Comparison of ENCODE assay signal across 9 mouse cellular contexts in the genomic region with DNA sequence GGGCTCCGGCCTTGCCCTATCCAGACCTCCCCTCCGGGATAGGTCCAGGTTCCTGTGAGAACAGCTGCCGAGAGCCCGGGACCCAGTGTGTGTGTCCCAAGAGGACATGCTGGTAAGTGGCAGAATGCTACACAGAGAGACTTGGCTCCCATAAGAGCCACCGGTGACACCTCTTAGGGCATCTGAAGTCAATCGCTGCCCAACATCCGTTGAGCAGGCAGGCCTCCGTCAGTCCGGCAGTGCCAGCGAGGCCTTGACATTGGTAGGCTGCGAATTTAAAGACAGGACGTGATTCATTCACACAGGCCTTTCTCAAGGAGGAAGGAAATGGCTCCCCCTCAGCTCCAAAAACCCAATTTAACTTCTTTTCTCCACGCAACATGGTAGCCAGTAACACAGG. TPM values are rescaled to one million over a fixed set of nuclear protein-coding genes. Genes with fewer than 3 reads are reported as not detected.
DNase-seq lines count a peak whose midpoint lies in the region; ATAC-seq and TF ChIP-seq lines count a peak whose summit lies in the region.
"Had no signal": no experiment of that assay in that cellular context is flagged by ENCODE, and none has a peak within 500 bp of the region (broad histone marks: within the 10 kb centered on the region; RNA-seq: fewer than 3 reads in every experiment).

No protein-coding gene starts in this region.

- H3K4me2 ChIP-seq in hindbrain, embryonic 12.5 days (replicated peaks), result no peak overlapping the region
- H3K4me2 ChIP-seq in liver, postnatal 0 days (ENCODE audit: low read depth, low read length), result no peak overlapping the region

- no peak overlapping the region for H3K9ac ChIP-seq in hindbrain, embryonic 12.5 days
- H3K9ac ChIP-seq in liver, postnatal 0 days (replicated peaks), result no peak overlapping the region

- peak overlapping the region; percentile 72 for H3K4me3 ChIP-seq in E14TG2a.4 (replicated peaks; ENCODE audit: low read length)
- H3K4me3 ChIP-seq in hindbrain, embryonic 12.5 days, result no peak overlapping the region
- H3K4me3 ChIP-seq in liver, postnatal 0 days (ENCODE audit: low read depth, low read length), result no peak overlapping the region
- H3K4me3 ChIP-seq in thymus, adult 2 months (ENCODE audit: control insufficient read depth, insufficient read depth, low read length), result no peak overlapping the region

- no peak for TF ChIP-seq CTCF in E14TG2a.4 (conservative IDR thresholded peaks at IDR 0.05; ENCODE audit: low read length)
- no peak for TF ChIP-seq CTCF in liver, postnatal 0 days (IDR thresholded peaks at IDR 0.05; ENCODE audit: low read depth)
- TF ChIP-seq CTCF in thymus, adult 2 months (IDR thresholded peaks at IDR 0.05; ENCODE audit: borderline replicate concordance, control insufficient read depth, extremely low read depth, insufficient read depth, low read length, poor library complexity), result no peak

- H3K36me3 ChIP-seq in E14TG2a.4 (ENCODE audit: insufficient read depth, low read length), result peaks cover 4% of the 10 kb centered on the region; the same call in 1 of the 2 replicates
- no peaks in the 10 kb centered on the region for H3K36me3 ChIP-seq in hindbrain, embryonic 12.5 days
- H3K36me3 ChIP-seq in liver, postnatal 0 days (replicated peaks; ENCODE audit: insufficient read depth, low read length), result no peaks in the 10 kb centered on the region
- H3K36me3 ChIP-seq in thymus, adult 2 months (ENCODE audit: control insufficient read depth, insufficient read depth, low read length), result no peaks in the 10 kb centered on the region

- TF ChIP-seq POLR2A in thymus, adult 2 months (IDR thresholded peaks at IDR 0.05; ENCODE audit: control insufficient read depth, extremely low read depth, insufficient read depth, low read length, poor library complexity), result no peak

- no peak for ATAC-seq in hindbrain, embryonic 12.5 days (ENCODE audit: low FRiP score)
- ATAC-seq in liver, postnatal 0 days, result 0 out of 2 replicates have a peak, but pooled peaks have one; percentile 14
- ATAC-seq in erythroblast, adult 5-6 weeks (replicated peaks; ENCODE audit: low FRiP score, poor library complexity, severe bottlenecking), result no peak

- WGBS in hindbrain, embryonic 12.5 days, result 88% methylated on average over 13 of the region's 13 CpGs
- WGBS in liver, postnatal 0 days (ENCODE audit: insufficient replicate concordance), result 52% methylated on average over 13 of the region's 13 CpGs
- WGBS in thymus, adult 2 months, result 50% methylated on average over 13 of the region's 13 CpGs

- no peaks in the 10 kb centered on the region for H3K27me3 ChIP-seq in E14TG2a.4 (ENCODE audit: insufficient read depth, low read length)
- H3K27me3 ChIP-seq in hindbrain, embryonic 12.5 days, result no peaks in the 10 kb centered on the region
- H3K27me3 ChIP-seq in liver, postnatal 0 days (ENCODE audit: insufficient read depth, low read length), result no peaks in the 10 kb centered on the region
- no peaks in the 10 kb centered on the region for H3K27me3 ChIP-seq in thymus, adult 2 months (ENCODE audit: control insufficient read depth, insufficient read depth, low read length)

- H3K4me1 ChIP-seq in E14TG2a.4 (replicated peaks; ENCODE audit: low read depth, low read length), result peaks cover 69% of the 10 kb centered on the region
- peaks cover 12% of the 10 kb centered on the region for H3K4me1 ChIP-seq in hindbrain, embryonic 12.5 days
- peaks cover 29% of the 10 kb centered on the region for H3K4me1 ChIP-seq in liver, postnatal 0 days (ENCODE audit: insufficient read depth)
- H3K4me1 ChIP-seq in thymus, adult 2 months (replicated peaks; ENCODE audit: control insufficient read depth, insufficient read depth, low read length), result no peaks in the 10 kb centered on the region; the same call in 1 of the 2 replicates

- H3K9me3 ChIP-seq in E14TG2a.4 (ENCODE audit: low read length), result no peaks in the 10 kb centered on the region
- no peaks in the 10 kb centered on the region for H3K9me3 ChIP-seq in hindbrain, embryonic 12.5 days (replicated peaks)
- H3K9me3 ChIP-seq in liver, postnatal 0 days (ENCODE audit: low read length), result no peaks in the 10 kb centered on the region

- no peak for TF ChIP-seq EP300 in liver, postnatal 0 days (IDR thresholded peaks at IDR 0.05; ENCODE audit: low read depth)

- H3K27ac ChIP-seq in hindbrain, embryonic 12.5 days, result peak overlapping the region; percentile 73
- H3K27ac ChIP-seq in liver, postnatal 0 days (ENCODE audit: low read depth), result peak overlapping the region; percentile 51
- H3K27ac ChIP-seq in thymus, adult 2 months (ENCODE audit: control insufficient read depth, insufficient read depth, low read length), result no peak overlapping the region

- peak; percentile 52 to 53 for DNase-seq in adrenal gland, postnatal 36 days
- DNase-seq in liver, postnatal 0 days, result no peak
- no peak for DNase-seq in ovary, postnatal 36 days (ENCODE audit: low spot score)
- DNase-seq in thymus, adult 2 months, result no peak
- DNase-seq: thymus, postnatal 36 days had no signal

RNA-seq across cellular contexts. Expression of a gene that starts 11.1 kb away (rescaled TPM):
- 10 to 100 TPM; 13.2 to 18.5 TPM for total RNA-seq in adrenal gland, postnatal 36 days (2021)
- polyA plus RNA-seq in hindbrain, embryonic 12.5 days (2016; fragmentation: Nextera tagmentation; extraction: Ambion mirVana), result 3.6 and 4.5 TPM in 2 replicates
- 2.7 and 3.1 TPM in 2 replicates for polyA plus RNA-seq in liver, postnatal 0 days (2015; fragmentation: Nextera tagmentation; extraction: Ambion mirVana)
- total RNA-seq in erythroblast, adult 5-6 weeks (2015; ENCODE audit: low replicate concordance), result 0.42 and 1.2 TPM in 2 replicates
- 0.28 and 0.85 TPM in 2 replicates for total RNA-seq in erythroblast, adult 5-6 weeks (2017; ENCODE audit: low replicate concordance)
- polyA plus RNA-seq in thymus, adult 2 months (2012; rRNA removed), result 6.9 and 7.8 TPM in 2 replicates

RNA-seq across cellular contexts. Expression of a gene that starts 16.8 kb away (rescaled TPM):
- total RNA-seq in adrenal gland, postnatal 36 days (2021), result not detected
- 0.15 TPM in 1 of 2 replicates, not detected in the other for polyA plus RNA-seq in hindbrain, embryonic 12.5 days (2016; fragmentation: Nextera tagmentation; extraction: Ambion mirVana)
- polyA plus RNA-seq in liver, postnatal 0 days (2015; fragmentation: Nextera tagmentation; extraction: Ambion mirVana), result not detected in 2 replicates
- total RNA-seq in erythroblast, adult 5-6 weeks (2015; ENCODE audit: low replicate concordance), result not detected in 2 replicates
- not detected in 2 replicates for total RNA-seq in erythroblast, adult 5-6 weeks (2017; ENCODE audit: low replicate concordance)
- 0.10 TPM in 1 of 2 replicates, not detected in the other for polyA plus RNA-seq in thymus, adult 2 months (2012; rRNA removed)
- polyA plus RNA-seq: large intestine, adult 2 months had no signal

Comparison
In these comparisons a context has a peak if more than half of its experiments do, and no peak if none do; other contexts are left out.
1. DNase-seq: peak in adrenal gland, postnatal 36 days (2 of 2); none in liver, postnatal 0 days (single experiment), ovary, postnatal 36 days (single experiment) and thymus, adult 2 months (single experiment).